Mouse (Mus musculus) CH12.LX (cell line): Measurements from ENCODE around the gene Ern1. TPM values are rescaled to one million over a fixed set of nuclear protein-coding genes. Genes with fewer than 3 reads are reported as not detected.
"Not testable (repeated sequence)": the region's sequence is repeated elsewhere in the genome, so short reads cannot be mapped to it uniquely, and the experiment has no call there.

Source experiments
- DNase-seq: peaks from one replicate; pipeline ENCODE4 v3.0.0-alpha.2; 2013; ENCODE audit errors: extremely low read depth
- H3K27ac ChIP-seq: 2 replicates; pipeline ENCODE4 v1.5.1; 2012; ENCODE audit warnings: low read depth, mild to moderate bottlenecking, control low read depth, moderate library complexity; ENCODE audit not compliant: insufficient read depth
- H3K27me3 ChIP-seq: replicated peaks from 2 replicates; pipeline ENCODE3; 2012; ENCODE audit warnings: inconsistent platforms
- H3K36me3 ChIP-seq, 2 experiments: replicated peaks in 1 of 2; 2 replicates each; pipeline versions ENCODE3 to v1.6.1; 2012; ENCODE audit warnings: inconsistent platforms in 1 of 2, low read length in 1 of 2, mild to moderate bottlenecking in 1 of 2, mixed read lengths in 1 of 2, moderate library complexity in 1 of 2; ENCODE audit not compliant: control insufficient read depth in 1 of 2, insufficient read depth in 1 of 2
- H3K4me1 ChIP-seq, 2 experiments: 2 replicates each; pipeline ENCODE4 v1.6.1; 2012; ENCODE audit warnings: inconsistent platforms in 1 of 2, moderate library complexity in 1 of 2; ENCODE audit not compliant: insufficient read depth in 2 of 2, control insufficient read depth in 1 of 2
- H3K4me2 ChIP-seq: 2 replicates; pipeline ENCODE4 v1.6.1; 2012; ENCODE audit warnings: low read depth, mild to moderate bottlenecking, control low read depth; ENCODE audit not compliant: poor library complexity, insufficient read depth, severe bottlenecking
- H3K4me3 ChIP-seq, 3 experiments: fragments of 150-350 bp in 1 of 3; sonication (generic) in 1 of 3; replicated peaks in 1 of 3; 2 replicates each; pipeline versions ENCODE3 to v1.5.1; 2011 to 2012; ENCODE audit warnings: low read depth in 2 of 3, low read length in 2 of 3, mild to moderate bottlenecking in 2 of 3, moderate library complexity in 2 of 3, control low read depth in 1 of 3, improper control_type of control experiment in 1 of 3, inconsistent platforms in 1 of 3, mixed read lengths in 1 of 3; ENCODE audit not compliant: poor library complexity in 1 of 3
- H3K79me2 ChIP-seq: replicated peaks from 2 replicates; pipeline ENCODE4 v1.6.1; 2012; ENCODE audit warnings: mild to moderate bottlenecking, moderate library complexity; ENCODE audit not compliant: control insufficient read depth, poor library complexity, insufficient read depth, severe bottlenecking; ENCODE audit errors: extremely low read depth
- H3K9ac ChIP-seq: 2 replicates; pipeline ENCODE4 v1.6.1; 2012; ENCODE audit warnings: low read depth, mild to moderate bottlenecking, control low read depth, moderate library complexity; ENCODE audit not compliant: insufficient read depth
- H3K9me3 ChIP-seq: replicated peaks from 2 replicates; pipeline ENCODE3; 2012; ENCODE audit warnings: low read length, inconsistent platforms, mixed read lengths
- BHLHE40 ChIP-seq: IDR thresholded peaks from 2 replicates; pipeline ENCODE4 v1.6.1; 2011; ENCODE audit warnings: mild to moderate bottlenecking, low read depth, low read length, improper control_type of control experiment
- CHD1 ChIP-seq: IDR thresholded peaks from 2 replicates; pipeline ENCODE4 v1.6.1; 2012; ENCODE audit warnings: low read depth, low read length, improper control_type of control experiment, inconsistent platforms
- CTCF ChIP-seq, 2 experiments: IDR thresholded peaks in 1 of 2; conservative IDR thresholded peaks in 1 of 2; 2 replicates each; pipeline ENCODE4 v1.5.1; 2011 to 2012; ENCODE audit warnings: low read depth in 2 of 2, low read length in 2 of 2, improper control_type of control experiment in 1 of 2, inconsistent platforms in 1 of 2, mild to moderate bottlenecking in 1 of 2, moderate library complexity in 1 of 2
- ELF1 ChIP-seq: IDR thresholded peaks from 2 replicates; pipeline ENCODE4 v1.6.1; 2014; ENCODE audit warnings: low read depth, mild to moderate bottlenecking, inconsistent platforms, low read length, improper control_type of control experiment
- EP300 ChIP-seq: IDR thresholded peaks from 2 replicates; pipeline ENCODE4 v1.6.1; 2011; ENCODE audit warnings: low read length, improper control_type of control experiment
- ETS1 ChIP-seq: conservative IDR thresholded peaks from 2 replicates; pipeline ENCODE4 v1.6.1; 2012; ENCODE audit warnings: low read depth, mild to moderate bottlenecking, inconsistent platforms, low read length, improper control_type of control experiment, moderate library complexity
- HCFC1 ChIP-seq: IDR thresholded peaks from 2 replicates; pipeline ENCODE4 v1.6.1; 2012; ENCODE audit warnings: low read depth, mild to moderate bottlenecking, inconsistent platforms, low read length, improper control_type of control experiment
- IRF4 ChIP-seq: IDR thresholded peaks from 2 replicates; pipeline ENCODE4 v1.6.1; 2014; ENCODE audit warnings: low read depth, mild to moderate bottlenecking, inconsistent platforms, low read length, improper control_type of control experiment
- JUN ChIP-seq: IDR thresholded peaks from 2 replicates; pipeline ENCODE4 v1.6.1; 2011; ENCODE audit warnings: low read depth, mild to moderate bottlenecking, low read length, improper control_type of control experiment, moderate library complexity; ENCODE audit not compliant: insufficient read depth
- JUND ChIP-seq: conservative IDR thresholded peaks from 2 replicates; pipeline ENCODE4 v1.6.1; 2011; ENCODE audit warnings: low read depth, low read length, improper control_type of control experiment
- KAT2A ChIP-seq: IDR thresholded peaks from 2 replicates; pipeline ENCODE4 v1.6.1; 2012; ENCODE audit warnings: low read length, improper control_type of control experiment, inconsistent platforms; ENCODE audit not compliant: insufficient replicate concordance
- MAX ChIP-seq: IDR thresholded peaks from 2 replicates; pipeline ENCODE4 v1.6.1; 2011; ENCODE audit warnings: low read length, improper control_type of control experiment
- MAZ ChIP-seq: IDR thresholded peaks from 2 replicates; pipeline ENCODE4 v1.6.1; 2012; ENCODE audit warnings: low read depth, mild to moderate bottlenecking, inconsistent platforms, low read length, improper control_type of control experiment, moderate library complexity
- MEF2A ChIP-seq: IDR thresholded peaks from 2 replicates; pipeline ENCODE4 v1.6.1; 2014; ENCODE audit warnings: low read depth, mild to moderate bottlenecking, inconsistent platforms, low read length, improper control_type of control experiment, borderline replicate concordance
- MXI1 ChIP-seq: IDR thresholded peaks from 2 replicates; pipeline ENCODE4 v1.6.1; 2011; ENCODE audit warnings: mild to moderate bottlenecking, low read depth, low read length, improper control_type of control experiment
- MYC ChIP-seq: IDR thresholded peaks from 2 replicates; pipeline ENCODE4 v1.6.1; 2011; ENCODE audit warnings: low read depth, mild to moderate bottlenecking, improper control_type of control experiment, low read length
- NELFE ChIP-seq: IDR thresholded peaks from 2 replicates; pipeline ENCODE4 v1.6.1; 2011; ENCODE audit warnings: low read depth, low read length, improper control_type of control experiment
- NRF1 ChIP-seq: IDR thresholded peaks from 2 replicates; pipeline ENCODE4 v1.6.1; 2014; ENCODE audit warnings: low read depth, mild to moderate bottlenecking, inconsistent platforms, low read length, improper control_type of control experiment, moderate library complexity
- PAX5 ChIP-seq: IDR thresholded peaks from 2 replicates; pipeline ENCODE4 v1.6.1; 2012; ENCODE audit warnings: low read length, inconsistent platforms, mixed read lengths
- RAD21 ChIP-seq: IDR thresholded peaks from 2 replicates; pipeline ENCODE4 v1.6.1; 2011; ENCODE audit warnings: low read depth, mild to moderate bottlenecking, low read length, improper control_type of control experiment, moderate library complexity
- RCOR1 ChIP-seq: conservative IDR thresholded peaks from 2 replicates; pipeline ENCODE4 v1.6.1; 2012; ENCODE audit warnings: low read depth, mild to moderate bottlenecking, inconsistent platforms, low read length, improper control_type of control experiment
- SIN3A ChIP-seq: IDR thresholded peaks from 2 replicates; pipeline ENCODE4 v1.6.1; 2012; ENCODE audit warnings: low read length, improper control_type of control experiment, inconsistent platforms
- TBP ChIP-seq: conservative IDR thresholded peaks from 2 replicates; pipeline ENCODE4 v1.6.1; 2011; ENCODE audit warnings: low read depth, low read length, improper control_type of control experiment
- TCF12 ChIP-seq: IDR thresholded peaks from 2 replicates; pipeline ENCODE4 v1.6.1; 2014; ENCODE audit warnings: low read depth, mild to moderate bottlenecking, inconsistent platforms, low read length, improper control_type of control experiment
- UBTF ChIP-seq: IDR thresholded peaks from 2 replicates; pipeline ENCODE4 v1.6.1; 2012; ENCODE audit warnings: low read depth, mild to moderate bottlenecking, inconsistent platforms, low read length, improper control_type of control experiment, moderate library complexity
- USF1 ChIP-seq: IDR thresholded peaks from 2 replicates; pipeline ENCODE4 v1.6.1; 2014; ENCODE audit warnings: low read depth, mild to moderate bottlenecking, inconsistent platforms, low read length, improper control_type of control experiment
- USF2 ChIP-seq: conservative IDR thresholded peaks from 2 replicates; pipeline ENCODE4 v1.6.1; 2011; ENCODE audit warnings: low read depth, low read length, improper control_type of control experiment
- ZKSCAN1 ChIP-seq: IDR thresholded peaks from 2 replicates; pipeline ENCODE4 v1.6.1; 2012; ENCODE audit warnings: low read depth, inconsistent platforms, low read length, improper control_type of control experiment, borderline replicate concordance
- ZNF384 ChIP-seq: IDR thresholded peaks from 2 replicates; pipeline ENCODE4 v1.6.1; 2012; ENCODE audit warnings: low read depth, low read length, improper control_type of control experiment, inconsistent platforms
- dilution Hi-C: fragments of 300-500 bp; cut with MboI; formaldehyde crosslinking; loops from 2 replicates; pipeline ENCODE4 v1.14.3; 2020; ENCODE audit warnings: low sequenced_read_pairs; ENCODE audit not compliant: extremely low pct_unique_long_range_greater_than_20kb, extremely low pct_ligation_motif_present
- in situ Hi-C: fragments of 300-500 bp; cut with MboI; formaldehyde crosslinking; loops from 3 replicates; pipeline ENCODE4 v1.14.3; 2019; ENCODE audit warnings: low sequenced_read_pairs, low pct_ligation_motif_present, low pct_unique_long_range_greater_than_20kb, mixed read lengths
- polyA plus RNA-seq: library from polyadenylated mRNA; unstranded; fragments of >175 nt; gene quantifications from 2 replicates; pipeline ENCODE4 v1.2.1, GENCODE M21; 2012; ENCODE audit warnings: low read depth; ENCODE audit not compliant: insufficient read length
- total RNA-seq, 2 experiments: library from RNA; depleted of rRNA; stranded (reverse); fragments of 300-350 nt in 1 of 2; fragments of >200 nt in 1 of 2; gene quantifications; 2 replicates each; pipeline ENCODE4 v1.2.3; 2012 to 2014

Ern1 gene
- total and polyA plus RNA-seq, 3 experiments: 3.0 to 21.7 (median 7.7) TPM

- no peak for TF ChIP-seq RCOR1
- TF ChIP-seq KAT2A: no peak
- no peak; the same call in none of the 2 replicates for TF ChIP-seq RAD21
- no peak; the same call in 1 of the 2 replicates for TF ChIP-seq JUN
- peak; percentile 43 to 99 for TF ChIP-seq CTCF (conservative IDR thresholded peaks at IDR 0.05 in 1 of 2, IDR thresholded peaks at IDR 0.05 in 1 of 2; ENCODE audit: low read depth in 2 of 2, low read length in 2 of 2)
- peak; percentile 75; the same call in 1 of the 2 replicates for TF ChIP-seq IRF4
- TF ChIP-seq TCF12: peak; percentile 82
Observed at GRCm38 (mm10) chr11:106491393-106491792, 3.7 kb upstream of the Ern1 start (continued).

GRCm38 (mm10) chr11:106490600-106490999, 2.9 kb upstream of the Ern1 start:
- H3K9me3 ChIP-seq, H3K4me3 ChIP-seq, dilution Hi-C loops, H3K27me3 ChIP-seq, H3K27ac ChIP-seq, H3K9ac ChIP-seq, H3K4me2 ChIP-seq, H3K36me3 ChIP-seq, DNase-seq: not testable (repeated sequence)
- peak; percentile 67 for TF ChIP-seq TBP
- in situ Hi-C loops: loop anchor here (10.0 kb wide), 1 partner anchor 166 kb away; no protein-coding TSS in a partner anchor
- H3K4me1 ChIP-seq: peaks cover 6 to 34% of the 10 kb centered on the region in 2 experiments
- peaks cover 19% of the 10 kb centered on the region for H3K79me2 ChIP-seq

- Histone ChIP-seq H3K9me3 (no peaks in the 10 kb centered on the region), H3K4me1 (peaks cover 6 to 38% of the 10 kb centered on the region in 2 experiments), H3K36me3 (no peaks in the 10 kb centered on the region), H3K9ac (peak overlapping the region; percentile 31), H3K4me3 (no peak overlapping the region), H3K27me3 (peaks cover 2% of the 10 kb centered on the region), H3K4me2 (peak overlapping the region; percentile 37)
- in situ Hi-C loops: loop anchor here (10.0 kb wide), 1 partner anchor 165 kb away; no protein-coding TSS in a partner anchor
- DNase-seq: no peak
- TF ChIP-seq SIN3A (no peak; the same call in none of the 2 replicates), CHD1 (no peak), PAX5 (no peak), BHLHE40 (no peak; the same call in none of the 2 replicates), MXI1 (0 out of 2 replicates have a peak, but pooled peaks have one; percentile 38), ZKSCAN1 (no peak), NRF1 (no peak), JUND (no peak), USF1 (no peak), TBP (no peak), ETS1 (peak; percentile 10; the same call in 1 of the 2 replicates), NELFE (no peak), USF2 (no peak), TCF12 (peak; percentile 61), UBTF (no peak), HCFC1 (no peak), MAX (peak; percentile 15; the same call in 1 of the 2 replicates), EP300 (peak; percentile 69), ELF1 (peak; percentile 49; the same call in 1 of the 2 replicates), MEF2A (peak; percentile 77; the same call in 1 of the 2 replicates), MYC (no peak), JUN (peak; percentile 56; the same call in 1 of the 2 replicates), MAZ (no peak), ZNF384 (no peak), IRF4 (peak; percentile 72)
- TF ChIP-seq, all 38 proteins: peak for 9
- peaks cover 25% of the 10 kb centered on the region for H3K79me2 ChIP-seq
- H3K27ac ChIP-seq: peak overlapping the region; percentile 49
- dilution Hi-C loops: no loop called here
Observed at GRCm38 (mm10) chr11:106490057-106490456, 2.4 kb upstream of the Ern1 start.
